Mouse (Mus musculus) small intestine, adult 10 weeks (tissue): ENCODE data around the gene Ptch2. TPM values are rescaled to one million over a fixed set of nuclear protein-coding genes. Genes with fewer than 3 reads are reported as not detected.

Experiments used
- polyA plus RNA-seq: library from polyadenylated mRNA; stranded (reverse); fragments of 350-450 nt; fragmentation: Illumina TruSeq; extraction: RNeasy Lipid Tissue Mini Kit (QIAGEN cat#74804); gene quantifications from one replicate; pipeline ENCODE4 v1.2.3, GENCODE M21; 2014; ENCODE audit warnings: low replicate concordance

The Ptch2 gene
- not detected for polyA plus RNA-seq

GRCm38 (mm10) chr4:117095551-117096452 is at the start of gene Ptch2:
Gene Ptch2, plus strand, starts transcription at chr4:117096075.

GRCm38 (mm10) chr4:117125348-117125909 is 29.6 kb downstream of the Ptch2 start, which contains the start of gene Btbd19:
Gene Btbd19, minus strand, starts transcription at chr4:117125725.

GRCm38 (mm10) chr4:117126675-117127290 is 30.9 kb downstream of the Ptch2 start, which contains the start of gene Tctex1d4:
Gene Tctex1d4, plus strand, starts transcription at chr4:117126794.

GRCm38 (mm10) chr4:117133817-117134600 is 38.1 kb downstream of the Ptch2 start, which contains the start of gene Plk3:
Gene Plk3, minus strand, starts transcription at chr4:117133963.

GRCm38 (mm10) chr4:117155792-117156355 is 60.0 kb downstream of the Ptch2 start, which contains the start of gene Rps8:
Gene Rps8, minus strand, starts transcription at chr4:117156243.

Other genes starting within 250 kb of the Ptch2 start
- gene Zswim5, start 218.7 kb upstream of the Ptch2 start, polyA plus RNA-seq: 9.9 TPM
- 6.5 TPM for gene Urod, start 101.7 kb upstream of the Ptch2 start, polyA plus RNA-seq
- gene Hectd3, start 100.8 kb upstream of the Ptch2 start, polyA plus RNA-seq: 14.4 TPM
- gene Eif2b3, start 76.7 kb upstream of the Ptch2 start, polyA plus RNA-seq: 6.3 TPM
- 1.0 TPM for gene Btbd19, start 29.6 kb downstream of the Ptch2 start, polyA plus RNA-seq
- not detected for gene Tctex1d4, start 30.7 kb downstream of the Ptch2 start, polyA plus RNA-seq
- 0.26 TPM for gene Plk3, start 37.9 kb downstream of the Ptch2 start, polyA plus RNA-seq
- 29.6 TPM for gene Rps8, start 60.2 kb downstream of the Ptch2 start, polyA plus RNA-seq
- gene Kif2c, start 86.6 kb downstream of the Ptch2 start, polyA plus RNA-seq: 2.5 TPM
- 0.45 TPM for gene Tmem53, start 155.9 kb downstream of the Ptch2 start, polyA plus RNA-seq
- gene Armh1, start 156.1 kb downstream of the Ptch2 start, polyA plus RNA-seq: not detected